Mouse (Mus musculus) yolk sac, embryonic 10.5 days (tissue): ENCODE data around the gene Slc10a2.
"Not testable (repeated sequence)": the region's sequence is repeated elsewhere in the genome, so short reads cannot be mapped to it uniquely, and the experiment has no call there.

ENCODE experiments used
- DNase-seq: peaks from one replicate; pipeline ENCODE4 v3.0.0-alpha.2; 2017; ENCODE audit warnings: low spot score

The Slc10a2 gene

GRCm38 (mm10) chr8:5105186-5105585 lies at the start of gene Slc10a2:
TSS of gene Slc10a2 (minus strand) at chr8:5105351.
- no peak for DNase-seq

GRCm38 (mm10) chr8:5129322-5129829 lies 24.2 kb upstream of the Slc10a2 start:
- DNase-seq: no peak

- DNase-seq: peak; percentile 3
These were observed 1.7 kb upstream of the Slc10a2 start for GRCm38 (mm10) chr8:5106855-5107254.

GRCm38 (mm10) chr8:5095392-5095791 lies 9.8 kb downstream of the Slc10a2 start:
- DNase-seq: no peak

GRCm38 (mm10) chr8:5093991-5094390 lies 11.2 kb downstream of the Slc10a2 start:
- DNase-seq: not testable (repeated sequence)

- DNase-seq: no peak
These were observed 31.4 kb downstream of the Slc10a2 start for GRCm38 (mm10) chr8:5073654-5074293.

GRCm38 (mm10) chr8:5058888-5059287 lies 46.3 kb downstream of the Slc10a2 start:
- no peak for DNase-seq

- not testable (repeated sequence) for DNase-seq
These were observed 60.7 kb downstream of the Slc10a2 start for GRCm38 (mm10) chr8:5044361-5044900.

GRCm38 (mm10) chr8:5038811-5039561 lies 66.2 kb downstream of the Slc10a2 start:
- DNase-seq: no peak
